Mouse (Mus musculus): ENCODE data around the gene Fam13a. TPM values are rescaled to one million over a fixed set of nuclear protein-coding genes. Genes with fewer than 3 reads are reported as not detected.

Fam13a gene
- polyA plus RNA-seq, 1 experiment from 2014 or later, result 8.0 TPM

DNA sequence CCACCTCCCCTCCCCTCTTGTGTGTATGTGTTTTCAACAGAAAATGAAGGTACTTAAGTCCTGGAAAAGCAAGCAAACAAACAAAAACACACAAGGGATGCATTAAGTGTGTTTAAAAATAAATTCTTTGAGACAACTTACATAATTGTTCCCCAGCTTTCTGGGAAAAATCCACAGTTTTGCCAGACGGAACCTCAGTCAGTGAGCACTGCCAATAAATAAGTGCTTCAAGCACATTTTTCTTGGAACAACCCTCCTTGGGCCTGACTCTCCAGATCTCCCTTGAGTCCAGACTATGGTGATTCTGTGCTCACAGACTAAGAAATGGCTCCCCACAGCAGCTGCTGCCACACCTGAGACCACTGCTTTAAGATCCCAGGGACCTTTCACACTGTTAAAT lies 15.4 kb upstream of the Fam13a start:
- Histone ChIP-seq H3K27ac (replicated peaks) (no peak overlapping the region), H3K27me3 (ENCODE audit: control insufficient read depth, insufficient read depth, low read length) (no peaks in the 10 kb centered on the region), H3K9ac (ENCODE audit: low read length) (no peak overlapping the region), H3K4me1 (replicated peaks; ENCODE audit: control insufficient read depth, insufficient read depth) (no peaks in the 10 kb centered on the region), H3K36me3 (ENCODE audit: control insufficient read depth, insufficient read depth, low read length) (no peaks in the 10 kb centered on the region), H3K4me2 (replicated peaks; ENCODE audit: low read depth) (no peak overlapping the region), H3K9me3 (ENCODE audit: control insufficient read depth, low read length) (no peaks in the 10 kb centered on the region), H3K4me3 (ENCODE audit: low read depth, low read length) (no peak overlapping the region)
- DNase-seq (ENCODE audit: low spot score) (no peak), ATAC-seq (ENCODE audit: low FRiP score, low TSS enrichment) (no peak)
- no peak for TF ChIP-seq CTCF (IDR thresholded peaks at IDR 0.05; ENCODE audit: low read depth)
- TF ChIP-seq EP300 (optimal IDR thresholded peaks at IDR 0.05), result no peak
- 47% methylated on average over 1 of the region's 1 CpGs for WGBS

DNA sequence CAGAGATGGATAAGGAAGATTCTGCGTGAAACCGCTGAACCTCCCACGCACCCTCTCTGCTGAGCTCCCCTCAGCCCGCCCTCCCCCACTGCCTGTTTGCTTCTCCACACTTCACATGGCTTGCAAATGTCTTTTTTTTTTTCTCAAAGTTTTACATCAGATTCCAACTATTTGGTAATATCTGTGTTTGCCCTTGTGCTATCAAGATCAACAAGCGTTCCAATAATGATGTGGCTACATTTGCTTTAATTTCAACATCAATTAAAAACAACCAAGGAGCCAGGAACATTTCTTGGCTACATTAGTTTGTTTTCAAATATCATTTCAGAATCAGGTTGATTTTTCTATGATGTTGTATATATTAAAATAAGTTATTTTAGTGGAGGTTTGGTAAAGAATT lies 8.4 kb upstream of the Fam13a start:
- no peak for DNase-seq (ENCODE audit: low spot score)
- Histone ChIP-seq H3K9ac (ENCODE audit: low read length) (no peak overlapping the region), H3K36me3 (ENCODE audit: control insufficient read depth, insufficient read depth, low read length) (no peaks in the 10 kb centered on the region), H3K4me1 (replicated peaks; ENCODE audit: control insufficient read depth, insufficient read depth) (no peaks in the 10 kb centered on the region), H3K9me3 (ENCODE audit: control insufficient read depth, low read length) (no peaks in the 10 kb centered on the region), H3K4me2 (replicated peaks; ENCODE audit: low read depth) (no peak overlapping the region), H3K27me3 (ENCODE audit: control insufficient read depth, insufficient read depth, low read length) (no peaks in the 10 kb centered on the region), H3K4me3 (ENCODE audit: low read depth, low read length) (no peak overlapping the region), H3K27ac (replicated peaks) (no peak overlapping the region)
- no peak for TF ChIP-seq EP300 (optimal IDR thresholded peaks at IDR 0.05)
- no peak for TF ChIP-seq CTCF (IDR thresholded peaks at IDR 0.05; ENCODE audit: low read depth)
- WGBS, result 70% methylated on average over 5 of the region's 5 CpGs
- ATAC-seq (ENCODE audit: low FRiP score, low TSS enrichment), result no peak

DNA sequence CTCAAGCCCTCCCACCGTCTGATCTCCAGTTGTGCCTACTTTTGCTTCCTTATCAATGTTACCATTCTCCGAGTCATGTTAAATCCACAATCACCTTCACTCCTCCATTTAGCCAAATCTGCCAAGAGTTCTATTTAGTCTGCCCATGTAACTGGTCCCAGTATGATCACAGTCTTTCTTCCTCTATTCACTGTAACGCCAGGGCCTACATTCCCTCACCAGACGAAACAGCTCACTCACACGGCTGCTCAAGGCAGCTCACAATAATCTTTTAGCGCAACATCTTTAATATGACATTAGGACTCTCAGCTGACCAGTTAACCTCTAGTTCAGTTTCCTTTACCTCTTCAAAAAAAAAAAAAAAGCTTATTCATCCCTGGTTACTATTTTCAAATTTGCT lies 7.2 kb upstream of the Fam13a start:
- ATAC-seq (ENCODE audit: low FRiP score, low TSS enrichment), result no peak
- Histone ChIP-seq H3K36me3 (ENCODE audit: control insufficient read depth, insufficient read depth, low read length) (no peaks in the 10 kb centered on the region), H3K9ac (ENCODE audit: low read length) (no peak overlapping the region), H3K4me3 (ENCODE audit: low read depth, low read length) (no peak overlapping the region), H3K27ac (replicated peaks) (no peak overlapping the region), H3K9me3 (ENCODE audit: control insufficient read depth, low read length) (no peaks in the 10 kb centered on the region), H3K27me3 (ENCODE audit: control insufficient read depth, insufficient read depth, low read length) (no peaks in the 10 kb centered on the region), H3K4me2 (replicated peaks; ENCODE audit: low read depth) (no peak overlapping the region), H3K4me1 (replicated peaks; ENCODE audit: control insufficient read depth, insufficient read depth) (no peaks in the 10 kb centered on the region)
- TF ChIP-seq EP300 (optimal IDR thresholded peaks at IDR 0.05) (no peak), CTCF (IDR thresholded peaks at IDR 0.05; ENCODE audit: low read depth) (no peak)
- DNase-seq (ENCODE audit: low spot score), result no peak
- WGBS, result 80% methylated on average over 6 of the region's 6 CpGs

GRCm38 (mm10) chr6:59030667-59031066 lies 6.3 kb upstream of the Fam13a start:
- H3K27me3 ChIP-seq (ENCODE audit: control insufficient read depth, insufficient read depth, low read length), result no peaks in the 10 kb centered on the region
- no peak overlapping the region for H3K27ac ChIP-seq (replicated peaks)
- H3K36me3 ChIP-seq (ENCODE audit: control insufficient read depth, insufficient read depth, low read length), result no peaks in the 10 kb centered on the region
- ATAC-seq (ENCODE audit: low FRiP score, low TSS enrichment), result peak; percentile 49; the same call in 1 of the 2 replicates
- WGBS, result 81% methylated on average over 2 of the region's 2 CpGs
- DNase-seq (ENCODE audit: low spot score), result no peak
- TF ChIP-seq EP300 (optimal IDR thresholded peaks at IDR 0.05) (no peak), CTCF (IDR thresholded peaks at IDR 0.05; ENCODE audit: low read depth) (no peak)
- H3K4me3 ChIP-seq (ENCODE audit: low read depth, low read length), result no peak overlapping the region
- no peaks in the 10 kb centered on the region for H3K9me3 ChIP-seq (ENCODE audit: control insufficient read depth, low read length)
- no peaks in the 10 kb centered on the region for H3K4me1 ChIP-seq (replicated peaks; ENCODE audit: control insufficient read depth, insufficient read depth)
- no peak overlapping the region for H3K4me2 ChIP-seq (replicated peaks; ENCODE audit: low read depth)
- no peak overlapping the region for H3K9ac ChIP-seq (ENCODE audit: low read length)

GRCm38 (mm10) chr6:59030037-59030436 lies 5.7 kb upstream of the Fam13a start:
- no peaks in the 10 kb centered on the region for H3K36me3 ChIP-seq (ENCODE audit: control insufficient read depth, insufficient read depth, low read length)
- no peak overlapping the region for H3K4me3 ChIP-seq (ENCODE audit: low read depth, low read length)
- ATAC-seq (ENCODE audit: low FRiP score, low TSS enrichment) (no peak), DNase-seq (ENCODE audit: low spot score) (no peak)
- no peak overlapping the region for H3K9ac ChIP-seq (ENCODE audit: low read length)
- H3K4me1 ChIP-seq (replicated peaks; ENCODE audit: control insufficient read depth, insufficient read depth), result no peaks in the 10 kb centered on the region
- H3K9me3 ChIP-seq (ENCODE audit: control insufficient read depth, low read length), result no peaks in the 10 kb centered on the region
- H3K27ac ChIP-seq (replicated peaks), result no peak overlapping the region
- H3K27me3 ChIP-seq (ENCODE audit: control insufficient read depth, insufficient read depth, low read length), result no peaks in the 10 kb centered on the region
- TF ChIP-seq EP300 (optimal IDR thresholded peaks at IDR 0.05) (no peak), CTCF (IDR thresholded peaks at IDR 0.05; ENCODE audit: low read depth) (no peak)
- no peak overlapping the region for H3K4me2 ChIP-seq (replicated peaks; ENCODE audit: low read depth)

GRCm38 (mm10) chr6:59028871-59029270 lies 4.5 kb upstream of the Fam13a start:
- TF ChIP-seq CTCF (IDR thresholded peaks at IDR 0.05; ENCODE audit: low read depth) (no peak), EP300 (optimal IDR thresholded peaks at IDR 0.05) (no peak)
- H3K4me3 ChIP-seq (ENCODE audit: low read depth, low read length), result no peak overlapping the region
- WGBS, result 59% methylated on average over 2 of the region's 2 CpGs
- no peak overlapping the region for H3K9ac ChIP-seq (ENCODE audit: low read length)
- no peaks in the 10 kb centered on the region for H3K4me1 ChIP-seq (replicated peaks; ENCODE audit: control insufficient read depth, insufficient read depth)
- H3K4me2 ChIP-seq (replicated peaks; ENCODE audit: low read depth), result no peak overlapping the region
- no peaks in the 10 kb centered on the region for H3K36me3 ChIP-seq (ENCODE audit: control insufficient read depth, insufficient read depth, low read length)
- no peaks in the 10 kb centered on the region for H3K27me3 ChIP-seq (ENCODE audit: control insufficient read depth, insufficient read depth, low read length)
- ATAC-seq (ENCODE audit: low FRiP score, low TSS enrichment), result 0 out of 2 replicates have a peak, but pooled peaks have one; percentile 12
- no peaks in the 10 kb centered on the region for H3K9me3 ChIP-seq (ENCODE audit: control insufficient read depth, low read length)
- no peak overlapping the region for H3K27ac ChIP-seq (replicated peaks)
- DNase-seq (ENCODE audit: low spot score), result no peak

Data from stomach, postnatal 0 days (tissue).